Mouse (Mus musculus) ES-Bruce4 (cell line): Measurements from ENCODE around the gene Rph3al.

Experiments used
- CTCF ChIP-seq: IDR thresholded peaks from one replicate; pipeline ENCODE4 v1.8.1; 2011; ENCODE audit warnings: low read depth, low read length
- POLR2A ChIP-seq: IDR thresholded peaks from one replicate; pipeline ENCODE4 v1.8.1; 2011; ENCODE audit warnings: low read length; ENCODE audit not compliant: insufficient read depth

DNA sequence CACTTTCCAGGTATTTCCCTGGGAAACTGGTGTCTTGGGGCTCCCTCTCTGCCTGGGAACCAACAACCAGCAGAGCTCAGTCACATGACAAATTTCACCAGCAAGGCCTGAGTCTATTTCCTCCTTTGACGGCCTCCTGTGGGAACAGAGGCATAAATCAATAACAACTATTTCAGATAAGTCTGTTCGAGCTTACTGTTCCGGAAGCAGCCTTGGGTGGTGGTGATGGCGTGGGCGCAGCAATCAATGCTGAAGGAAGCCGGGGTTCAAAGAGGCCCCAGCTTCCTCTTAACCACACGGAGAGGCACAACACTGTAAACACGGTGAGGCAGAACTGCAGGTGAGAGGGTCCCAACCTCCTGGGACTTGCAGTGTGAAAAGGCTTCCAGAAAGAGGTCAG lies 38.5 kb upstream of the Rph3al start:
- no peak for TF ChIP-seq CTCF
- no peak for TF ChIP-seq POLR2A
